Mouse (Mus musculus): ENCODE measurements around the gene Nop53.

GRCm38 (mm10) chr7:15931635-15932034, 14.2 kb downstream of the Nop53 start:
- TF ChIP-seq POLR2A (IDR thresholded peaks at IDR 0.05; ENCODE audit: borderline replicate concordance, extremely low read depth, low read depth, low read length) (no peak), CTCF (IDR thresholded peaks at IDR 0.05; ENCODE audit: insufficient read depth, low read length) (no peak)

Data from lung, adult 2 months (tissue).